In genomic region chr1:72877892-72878291, GRCm38 (mm10) we compare ENCODE assay signal across 8 mouse cellular contexts. TPM values are rescaled to one million over a fixed set of nuclear protein-coding genes. Genes with fewer than 3 reads are reported as not detected.
DNase-seq lines count a peak whose midpoint lies in the region; ATAC-seq lines count a peak whose summit lies in the region.

No protein-coding gene starts in this region.

- peak overlapping the region; percentile 19 for H3K4me2 ChIP-seq in forebrain, embryonic 12.5 days
- H3K4me2 ChIP-seq in hindbrain, embryonic 14.5 days (replicated peaks) = peak overlapping the region; percentile 45
- peak overlapping the region; percentile 47 for H3K4me2 ChIP-seq in limb, embryonic 12.5 days
- peak overlapping the region; percentile 29 for H3K4me2 ChIP-seq in neural tube, embryonic 14.5 days (ENCODE audit: low read depth, low read length)

- WGBS in forebrain, embryonic 12.5 days = 14% methylated on average over 3 of the region's 3 CpGs
- 0% methylated on average over 3 of the region's 3 CpGs for WGBS in hindbrain, embryonic 14.5 days
- 3% methylated on average over 3 of the region's 3 CpGs for WGBS in limb, embryonic 12.5 days
- 0% methylated on average over 3 of the region's 3 CpGs for WGBS in neural tube, embryonic 14.5 days

- no peaks in the 10 kb centered on the region for H3K9me3 ChIP-seq in forebrain, embryonic 12.5 days
- H3K9me3 ChIP-seq in hindbrain, embryonic 14.5 days (ENCODE audit: control insufficient read depth, low read length) = no peaks in the 10 kb centered on the region
- no peaks in the 10 kb centered on the region for H3K9me3 ChIP-seq in limb, embryonic 12.5 days
- H3K9me3 ChIP-seq in neural tube, embryonic 14.5 days (ENCODE audit: control insufficient read depth, low read length) = no peaks in the 10 kb centered on the region

- H3K36me3 ChIP-seq in forebrain, embryonic 12.5 days (replicated peaks) = no peaks in the 10 kb centered on the region
- H3K36me3 ChIP-seq in hindbrain, embryonic 14.5 days (replicated peaks; ENCODE audit: control insufficient read depth, insufficient read depth) = no peaks in the 10 kb centered on the region
- H3K36me3 ChIP-seq in limb, embryonic 12.5 days = no peaks in the 10 kb centered on the region
- H3K36me3 ChIP-seq in neural tube, embryonic 14.5 days (ENCODE audit: control insufficient read depth, insufficient read depth, low read length) = no peaks in the 10 kb centered on the region

- no peak overlapping the region for H3K27ac ChIP-seq in forebrain, embryonic 12.5 days
- H3K27ac ChIP-seq in hindbrain, embryonic 14.5 days = no peak overlapping the region
- H3K27ac ChIP-seq in limb, embryonic 12.5 days = peak overlapping the region; percentile 70; the same call in 1 of the 2 replicates
- no peak overlapping the region; the same call in 1 of the 2 replicates for H3K27ac ChIP-seq in neural tube, embryonic 14.5 days (ENCODE audit: low read depth, low read length)

- peaks cover 11% of the 10 kb centered on the region for H3K27me3 ChIP-seq in forebrain, embryonic 12.5 days
- H3K27me3 ChIP-seq in hindbrain, embryonic 14.5 days (ENCODE audit: control insufficient read depth, insufficient read depth, low read length) = peaks cover 28% of the 10 kb centered on the region; the same call in 1 of the 2 replicates
- peaks cover 30% of the 10 kb centered on the region for H3K27me3 ChIP-seq in limb, embryonic 12.5 days
- H3K27me3 ChIP-seq in neural tube, embryonic 14.5 days (ENCODE audit: control insufficient read depth, insufficient read depth, low read length) = no peaks in the 10 kb centered on the region

- no peak for ATAC-seq in forebrain, embryonic 12.5 days (ENCODE audit: low FRiP score)
- no peak for ATAC-seq in hindbrain, embryonic 14.5 days (ENCODE audit: low FRiP score)
- no peak for ATAC-seq in limb, embryonic 12.5 days (ENCODE audit: insufficient number of reproducible peaks, insufficient read depth, low FRiP score, low TSS enrichment, low read depth)
- peak; percentile 61; the same call in 1 of the 2 replicates for ATAC-seq in neural tube, embryonic 14.5 days (ENCODE audit: low read depth)

- intact Hi-C loops in gastrocnemius, postnatal 36 days (cut with DNase I) = loop anchor here (5.0 kb wide), 4 partner anchors 74 to 234 kb away; no protein-coding TSS in a partner anchor

- H3K4me3 ChIP-seq in forebrain, embryonic 12.5 days (replicated peaks) = no peak overlapping the region
- no peak overlapping the region for H3K4me3 ChIP-seq in hindbrain, embryonic 14.5 days (replicated peaks; ENCODE audit: low read length)
- no peak overlapping the region for H3K4me3 ChIP-seq in limb, embryonic 12.5 days (replicated peaks)
- no peak overlapping the region for H3K4me3 ChIP-seq in neural tube, embryonic 14.5 days (ENCODE audit: low read depth, low read length)

- H3K4me1 ChIP-seq in forebrain, embryonic 12.5 days = peaks cover 35% of the 10 kb centered on the region
- H3K4me1 ChIP-seq in hindbrain, embryonic 14.5 days (replicated peaks; ENCODE audit: control insufficient read depth, insufficient read depth, low read length) = peaks cover 34% of the 10 kb centered on the region
- peaks cover 46% of the 10 kb centered on the region for H3K4me1 ChIP-seq in limb, embryonic 12.5 days (replicated peaks)
- 0 out of 2 replicates have a peak, but pooled peaks cover 6% of the 10 kb centered on the region for H3K4me1 ChIP-seq in neural tube, embryonic 14.5 days (ENCODE audit: control insufficient read depth, insufficient read depth, low read length)

- no peak overlapping the region for H3K9ac ChIP-seq in forebrain, embryonic 12.5 days
- no peak overlapping the region for H3K9ac ChIP-seq in hindbrain, embryonic 14.5 days
- H3K9ac ChIP-seq in limb, embryonic 12.5 days (replicated peaks) = no peak overlapping the region
- H3K9ac ChIP-seq in neural tube, embryonic 14.5 days (replicated peaks; ENCODE audit: low read depth, low read length) = 0 out of 2 replicates have a peak overlapping the region, but pooled peaks have one; percentile 29

- peak; percentile 63 for DNase-seq in gastrocnemius, adult 18-20 months (ENCODE audit: low spot score)
- no peak for DNase-seq in gastrocnemius, postnatal 36 days
- peak; percentile 65 for DNase-seq in ZHBTc4 (ENCODE audit: low read depth, low spot score)
- DNase-seq in hindbrain, embryonic 14.5 days (ENCODE audit: low spot score) = peak; percentile 72
- no peak for DNase-seq in spleen, postnatal 36 days (ENCODE audit: low spot score in 2 of 2)

RNA-seq across cellular contexts. Expression of gene Igfbp5, which starts 3.2 kb away (rescaled TPM):
- 100 to 1,000 TPM; 189 to 235 TPM for total RNA-seq in gastrocnemius, adult 18-20 months (2021)
- 100 to 1,000 TPM; 159 to 169 TPM for total RNA-seq in gastrocnemius, postnatal 36 days (2021)
- 55.5 and 60.0 TPM in 2 replicates for polyA plus RNA-seq in forebrain, embryonic 12.5 days (2016; fragmentation: Nextera tagmentation; extraction: Ambion mirVana)
- 47.5 and 54.4 TPM in 2 replicates for polyA plus RNA-seq in hindbrain, embryonic 14.5 days (2014; fragmentation: Nextera tagmentation; extraction: Ambion mirVana)
- polyA plus RNA-seq in limb, embryonic 12.5 days (2016; fragmentation: Nextera tagmentation; extraction: Ambion mirVana) = 80.3 and 98.0 TPM in 2 replicates
- polyA plus RNA-seq in neural tube, embryonic 14.5 days (2014; fragmentation: Nextera tagmentation; extraction: Ambion mirVana) = 85.0 and 112 TPM in 2 replicates

RNA-seq across cellular contexts. Expression of gene Igfbp2, which starts 53.6 kb away (rescaled TPM):
- total RNA-seq in gastrocnemius, adult 18-20 months (2021) = under 1 TPM; 0.28 to 0.62 TPM
- total RNA-seq in gastrocnemius, postnatal 36 days (2021) = under 1 TPM; 0.38 to 0.64 TPM
- 427 and 524 TPM in 2 replicates for polyA plus RNA-seq in forebrain, embryonic 12.5 days (2016; fragmentation: Nextera tagmentation; extraction: Ambion mirVana)
- 443 and 473 TPM in 2 replicates for polyA plus RNA-seq in hindbrain, embryonic 14.5 days (2014; fragmentation: Nextera tagmentation; extraction: Ambion mirVana)
- 319 and 323 TPM in 2 replicates for polyA plus RNA-seq in limb, embryonic 12.5 days (2016; fragmentation: Nextera tagmentation; extraction: Ambion mirVana)
- 163 and 379 TPM in 2 replicates for polyA plus RNA-seq in neural tube, embryonic 14.5 days (2014; fragmentation: Nextera tagmentation; extraction: Ambion mirVana)

Comparison
In these comparisons a context has a peak if more than half of its experiments do, and no peak if none do; other contexts are left out.
1. DNase-seq: peak in gastrocnemius, adult 18-20 months (single experiment), ZHBTc4 (single experiment) and hindbrain, embryonic 14.5 days (single experiment); none in gastrocnemius, postnatal 36 days (0 of 2) and spleen, postnatal 36 days (0 of 2).
2. Peak in every context shown above with its lines, with median percentiles within 50 percentile points of each other: H3K4me2 ChIP-seq.